Mouse (Mus musculus): ENCODE measurements around the gene Eci1. TPM values are rescaled to one million over a fixed set of nuclear protein-coding genes. Genes with fewer than 3 reads are reported as not detected.
"Not testable (repeated sequence)": the region's sequence is repeated elsewhere in the genome, so short reads cannot be mapped to it uniquely, and the experiment has no call there.

Eci1 gene
- total and polyA plus RNA-seq, 2 experiments from 2014 or later: 595 to 624 TPM

GRCm38 (mm10) chr17:24424489-24424888, 2.0 kb upstream of the Eci1 start:
- Histone ChIP-seq H3K9ac (replicated peaks; ENCODE audit: low read depth, low read length) (no peak overlapping the region), H3K9me3 (replicated peaks; ENCODE audit: control insufficient read depth, low read length) (no peaks in the 10 kb centered on the region), H3K4me3 (ENCODE audit: low read depth, low read length) (no peak overlapping the region), H3K4me1 (ENCODE audit: control insufficient read depth, insufficient read depth) (no peaks in the 10 kb centered on the region; the same call in 1 of the 2 replicates), H3K4me2 (ENCODE audit: low read depth, low read length) (no peak overlapping the region), H3K36me3 (replicated peaks; ENCODE audit: control insufficient read depth, insufficient read depth, low read length) (peaks cover 54% of the 10 kb centered on the region), H3K27ac (ENCODE audit: low read depth) (no peak overlapping the region), H3K27me3 (ENCODE audit: control insufficient read depth, insufficient read depth, low read length) (no peaks in the 10 kb centered on the region)
- no peak for TF ChIP-seq EP300 (IDR thresholded peaks at IDR 0.05; ENCODE audit: low read depth)
- TF ChIP-seq CTCF (IDR thresholded peaks at IDR 0.05; ENCODE audit: low read depth): no peak
- no peak for DNase-seq (ENCODE audit: low spot score)
- ATAC-seq (ENCODE audit: insufficient read depth, low read depth): no peak
- WGBS: 91% methylated on average over 5 of the region's 5 CpGs

GRCm38 (mm10) chr17:24425326-24425725, 1.1 kb upstream of the Eci1 start:
- ATAC-seq (ENCODE audit: insufficient read depth, low read depth); H3K27me3 ChIP-seq (ENCODE audit: control insufficient read depth, insufficient read depth, low read length); H3K4me1 ChIP-seq (ENCODE audit: control insufficient read depth, insufficient read depth); H3K9me3 ChIP-seq (replicated peaks; ENCODE audit: control insufficient read depth, low read length); H3K4me3 ChIP-seq (ENCODE audit: low read depth, low read length); H3K4me2 ChIP-seq (ENCODE audit: low read depth, low read length); H3K9ac ChIP-seq (replicated peaks; ENCODE audit: low read depth, low read length); DNase-seq (ENCODE audit: low spot score); H3K27ac ChIP-seq (ENCODE audit: low read depth): not testable (repeated sequence)
- H3K36me3 ChIP-seq (replicated peaks; ENCODE audit: control insufficient read depth, insufficient read depth, low read length): peaks cover 45% of the 10 kb centered on the region
- 93% methylated on average over 4 of the region's 8 CpGs for WGBS

- H3K36me3 ChIP-seq (replicated peaks; ENCODE audit: control insufficient read depth, insufficient read depth, low read length): peaks cover 39% of the 10 kb centered on the region
- H3K4me2 ChIP-seq (ENCODE audit: low read depth, low read length): no peak overlapping the region
- H3K27ac ChIP-seq (ENCODE audit: low read depth): peak overlapping the region; percentile 96
- no peaks in the 10 kb centered on the region for H3K27me3 ChIP-seq (ENCODE audit: control insufficient read depth, insufficient read depth, low read length)
- peak overlapping the region; percentile 84; the same call in 1 of the 2 replicates for H3K9ac ChIP-seq (replicated peaks; ENCODE audit: low read depth, low read length)
- no peak for DNase-seq (ENCODE audit: low spot score)
- no peak for TF ChIP-seq CTCF (IDR thresholded peaks at IDR 0.05; ENCODE audit: low read depth)
- no peak for TF ChIP-seq EP300 (IDR thresholded peaks at IDR 0.05; ENCODE audit: low read depth)
- H3K4me3 ChIP-seq (ENCODE audit: low read depth, low read length): peak overlapping the region; percentile 63
- no peak for ATAC-seq (ENCODE audit: insufficient read depth, low read depth)
- 92% methylated on average over 7 of the region's 7 CpGs for WGBS
- H3K9me3 ChIP-seq (replicated peaks; ENCODE audit: control insufficient read depth, low read length): no peaks in the 10 kb centered on the region
- peaks cover 12% of the 10 kb centered on the region for H3K4me1 ChIP-seq (ENCODE audit: control insufficient read depth, insufficient read depth)
Measured at GRCm38 (mm10) chr17:24425905-24426304, 536 bp upstream of the Eci1 start.

- ATAC-seq (ENCODE audit: insufficient read depth, low read depth) (no peak), DNase-seq (ENCODE audit: low spot score) (peak; percentile 48)
- peaks cover 12% of the 10 kb centered on the region for H3K4me1 ChIP-seq (ENCODE audit: control insufficient read depth, insufficient read depth)
- H3K9me3 ChIP-seq (replicated peaks; ENCODE audit: control insufficient read depth, low read length): no peaks in the 10 kb centered on the region
- H3K36me3 ChIP-seq (replicated peaks; ENCODE audit: control insufficient read depth, insufficient read depth, low read length): peaks cover 27% of the 10 kb centered on the region
- peak overlapping the region; percentile 62 for H3K4me2 ChIP-seq (ENCODE audit: low read depth, low read length)
- no peaks in the 10 kb centered on the region for H3K27me3 ChIP-seq (ENCODE audit: control insufficient read depth, insufficient read depth, low read length)
- TF ChIP-seq EP300 (IDR thresholded peaks at IDR 0.05; ENCODE audit: low read depth) (no peak), CTCF (IDR thresholded peaks at IDR 0.05; ENCODE audit: low read depth) (no peak)
- peak overlapping the region; percentile 63 for H3K4me3 ChIP-seq (ENCODE audit: low read depth, low read length)
- 2% methylated on average over 8 of the region's 8 CpGs for WGBS
- peak overlapping the region; percentile 96 for H3K27ac ChIP-seq (ENCODE audit: low read depth)
- peak overlapping the region; percentile 84 for H3K9ac ChIP-seq (replicated peaks; ENCODE audit: low read depth, low read length)
Measured at GRCm38 (mm10) chr17:24427170-24427557, 723 bp downstream of the Eci1 start.

DNA sequence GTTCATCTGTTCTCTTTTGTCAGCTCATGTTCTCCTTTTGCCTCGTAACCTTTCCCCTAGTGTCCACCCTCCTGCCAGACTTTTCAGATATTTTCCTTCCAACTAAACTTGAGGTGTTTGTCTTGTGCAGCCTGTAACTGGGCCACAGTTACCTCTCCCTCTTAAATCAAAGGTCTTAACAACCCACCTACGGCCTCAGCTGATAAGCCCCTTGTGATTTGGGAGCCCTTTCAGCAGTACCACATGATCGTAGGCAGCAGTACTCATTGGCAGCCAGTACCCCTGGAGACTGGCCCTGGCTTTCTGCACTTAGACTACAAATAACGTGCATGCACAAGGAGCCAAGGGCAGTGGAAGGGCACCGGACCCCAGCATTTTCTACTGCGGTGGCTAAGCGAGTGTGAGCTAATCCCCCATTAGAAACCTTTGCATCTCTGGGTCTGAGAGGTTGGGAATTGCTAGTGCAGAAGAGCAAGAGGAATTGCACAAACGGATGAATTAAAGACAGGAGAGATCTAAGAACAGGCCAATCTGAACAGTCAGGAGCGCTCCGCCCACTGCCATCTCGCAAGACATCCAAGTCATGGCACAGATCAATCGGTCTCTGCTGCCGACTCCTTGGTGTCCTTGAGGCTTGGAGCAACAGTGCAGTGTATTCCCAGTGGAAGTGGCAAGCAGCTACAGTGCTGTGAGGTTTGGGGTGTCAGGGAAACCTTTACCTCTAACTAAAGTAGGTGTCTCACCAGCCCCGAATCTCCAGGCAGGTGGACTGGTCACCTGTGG, 3.0 kb downstream of the Eci1 start:
- Histone ChIP-seq H3K4me3 (ENCODE audit: low read depth, low read length) (peak overlapping the region; percentile 3; the same call in 1 of the 2 replicates), H3K4me2 (ENCODE audit: low read depth, low read length) (peak overlapping the region; percentile 36), H3K4me1 (ENCODE audit: control insufficient read depth, insufficient read depth) (peaks cover 12% of the 10 kb centered on the region), H3K27me3 (ENCODE audit: control insufficient read depth, insufficient read depth, low read length) (no peaks in the 10 kb centered on the region), H3K36me3 (replicated peaks; ENCODE audit: control insufficient read depth, insufficient read depth, low read length) (peaks cover 18% of the 10 kb centered on the region), H3K9ac (replicated peaks; ENCODE audit: low read depth, low read length) (peak overlapping the region; percentile 35), H3K27ac (ENCODE audit: low read depth) (peak overlapping the region; percentile 92), H3K9me3 (replicated peaks; ENCODE audit: control insufficient read depth, low read length) (no peaks in the 10 kb centered on the region)
- 48% methylated on average over 14 of the region's 14 CpGs for WGBS
- ATAC-seq (ENCODE audit: insufficient read depth, low read depth) (peak; percentile 67), DNase-seq (ENCODE audit: low spot score) (peak; percentile 84)
- TF ChIP-seq EP300 (IDR thresholded peaks at IDR 0.05; ENCODE audit: low read depth) (peak; percentile 13), CTCF (IDR thresholded peaks at IDR 0.05; ENCODE audit: low read depth) (no peak)
